Mouse (Mus musculus) telencephalon, adult 2 months (tissue): Measurements from ENCODE around the gene Pou2f3.
A peak's percentile ranks its signal among the peaks of the same experiment; 100 is the strongest.
"Not testable (repeated sequence)": the region's sequence is repeated elsewhere in the genome, so short reads cannot be mapped to it uniquely, and the experiment has no call there.

Source experiments
- DNase-seq: peaks from one replicate; pipeline ENCODE4 v3.0.0-alpha.2; 2011; ENCODE audit warnings: low read depth, low spot score

Gene Pou2f3

GRCm38 (mm10) chr9:43166346-43166745 lies 43.8 kb downstream of the Pou2f3 start:
- no peak for DNase-seq

GRCm38 (mm10) chr9:43155960-43156359 lies 54.2 kb downstream of the Pou2f3 start:
- DNase-seq: no peak

GRCm38 (mm10) chr9:43151779-43152178 lies 58.4 kb downstream of the Pou2f3 start:
- DNase-seq: no peak

DNA sequence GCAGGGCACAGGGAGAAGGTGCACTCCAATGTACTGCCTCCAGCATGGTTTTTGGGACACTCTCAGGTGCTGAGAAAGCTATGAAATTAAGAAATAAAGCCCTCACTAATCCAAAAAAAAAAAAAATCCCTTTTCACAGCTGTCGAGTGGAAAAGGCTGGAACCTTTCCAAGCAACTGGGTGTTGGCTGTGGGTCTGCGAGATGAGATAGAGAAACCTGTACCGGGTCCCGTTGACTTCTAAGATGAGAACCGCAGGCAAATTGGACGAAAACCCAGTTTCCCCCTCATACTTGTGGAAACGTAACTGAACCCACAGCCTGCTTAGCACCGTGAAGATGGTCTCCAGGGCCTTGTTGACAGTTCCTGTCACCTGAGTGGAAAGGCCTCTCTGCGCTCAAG lies 59.2 kb downstream of the Pou2f3 start:
- DNase-seq: no peak

GRCm38 (mm10) chr9:43150075-43150474 lies 60.1 kb downstream of the Pou2f3 start:
- peak; percentile 69 for DNase-seq

DNA sequence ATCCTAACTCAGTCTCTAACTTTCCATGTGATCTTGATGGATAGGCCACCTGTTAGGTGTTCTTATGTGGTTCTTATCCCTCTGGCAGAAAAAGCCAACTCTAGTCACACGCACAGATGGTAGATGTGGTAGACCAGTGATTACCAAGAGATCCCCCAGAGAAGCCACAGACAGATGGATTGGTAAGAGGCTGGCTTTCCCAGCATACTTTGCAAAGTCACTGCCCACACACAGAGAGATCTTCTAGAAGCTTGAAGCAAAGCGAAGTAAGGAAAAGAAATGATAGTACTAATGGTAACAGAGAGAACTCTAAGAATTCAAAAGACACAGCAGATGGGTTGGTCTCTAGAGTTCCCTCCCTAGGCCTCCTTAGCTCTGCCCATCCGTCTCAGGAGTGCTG lies 60.7 kb downstream of the Pou2f3 start:
- peak; percentile 72 for DNase-seq

DNA sequence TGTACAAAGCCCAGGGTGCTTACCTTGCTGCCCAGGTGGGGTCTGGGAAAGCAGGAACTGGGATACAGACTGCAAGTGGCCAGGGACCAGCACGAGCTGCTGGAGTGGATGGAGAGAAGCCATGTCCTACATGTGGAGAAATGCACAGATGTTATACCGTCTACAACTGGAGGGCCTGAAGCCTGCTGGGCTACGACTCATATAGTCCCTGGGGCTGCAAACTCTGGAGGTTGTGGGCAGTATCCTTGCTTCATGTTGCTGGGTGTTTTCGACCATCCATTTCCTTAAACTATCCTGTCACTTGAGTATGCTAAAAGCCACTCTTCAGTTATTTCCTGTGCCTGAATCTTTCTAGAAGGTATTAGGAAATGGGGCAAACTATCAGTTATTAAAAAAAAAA lies 65.0 kb downstream of the Pou2f3 start:
- DNase-seq: no peak

DNA sequence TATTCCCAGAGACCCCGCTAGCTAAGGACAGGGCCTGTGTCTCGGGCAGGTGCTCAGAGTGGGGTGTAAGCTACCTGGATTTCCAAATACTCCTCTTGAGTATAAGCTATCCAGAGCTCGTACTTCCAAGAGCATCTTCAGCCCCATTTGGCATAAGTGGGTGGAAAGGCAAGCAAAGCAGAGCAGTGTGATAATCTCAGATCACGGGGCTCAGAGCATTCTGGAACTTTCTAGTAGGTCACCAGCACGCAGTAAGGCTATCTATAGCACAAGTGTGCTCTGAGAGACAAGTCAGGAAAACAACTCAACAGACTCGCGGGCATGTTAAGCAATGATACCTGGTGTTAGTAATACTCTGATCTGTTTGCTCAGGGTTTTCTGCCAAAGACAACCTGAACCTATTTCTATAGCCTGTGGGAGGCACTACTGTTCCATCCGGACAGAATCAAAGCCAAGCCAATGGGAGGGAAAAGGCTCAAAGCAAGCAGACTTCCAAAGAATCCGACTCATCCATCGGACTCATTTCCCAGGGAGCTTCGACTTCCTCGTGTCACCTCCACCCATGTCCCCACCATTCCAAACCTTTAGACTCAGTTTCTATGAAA lies 65.9 kb downstream of the Pou2f3 start:
- DNase-seq: peak; percentile 33

- peak; percentile 32 for DNase-seq
Observed at GRCm38 (mm10) chr9:43141839-43142238, 68.3 kb downstream of the Pou2f3 start.

DNA sequence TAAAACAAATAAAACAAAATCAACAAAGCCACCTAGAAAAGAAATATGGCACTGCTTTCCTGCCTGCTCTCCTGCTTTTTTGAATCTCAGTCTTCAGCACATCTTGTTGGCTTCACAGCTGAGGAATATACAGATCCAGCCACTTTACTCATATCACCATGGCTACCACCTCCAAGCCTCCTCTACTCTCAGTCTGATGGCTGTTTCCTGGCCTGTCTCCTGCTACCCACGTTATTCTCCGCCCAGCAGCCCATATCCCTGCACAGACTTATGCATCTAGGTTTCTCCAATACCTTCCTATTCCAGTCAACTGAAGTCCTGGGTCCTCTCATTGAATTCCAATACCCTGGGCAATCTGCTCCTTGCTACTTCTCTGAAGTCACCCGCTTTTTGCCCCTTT lies 76.6 kb downstream of the Pou2f3 start:
- peak; percentile 87 for DNase-seq

DNA sequence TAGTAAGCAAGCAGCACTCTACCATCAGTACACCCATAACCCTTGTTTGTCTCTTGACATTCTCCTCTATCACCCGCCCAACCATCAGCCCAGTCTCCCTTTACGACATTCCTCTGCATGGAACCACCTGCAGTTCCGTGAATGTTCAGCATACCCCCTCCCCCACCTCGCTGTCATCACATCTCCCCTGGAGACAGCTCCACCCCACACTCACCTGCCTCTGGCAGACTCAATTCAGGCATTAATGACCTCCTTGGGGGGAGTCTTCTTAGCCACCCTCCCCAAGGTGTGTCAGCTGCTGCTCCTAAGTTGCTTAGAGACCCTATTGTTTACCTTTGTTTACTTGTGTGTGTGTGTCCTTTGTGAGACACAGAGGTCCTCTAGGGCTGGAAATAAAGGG lies 77.8 kb downstream of the Pou2f3 start:
- no peak for DNase-seq

DNA sequence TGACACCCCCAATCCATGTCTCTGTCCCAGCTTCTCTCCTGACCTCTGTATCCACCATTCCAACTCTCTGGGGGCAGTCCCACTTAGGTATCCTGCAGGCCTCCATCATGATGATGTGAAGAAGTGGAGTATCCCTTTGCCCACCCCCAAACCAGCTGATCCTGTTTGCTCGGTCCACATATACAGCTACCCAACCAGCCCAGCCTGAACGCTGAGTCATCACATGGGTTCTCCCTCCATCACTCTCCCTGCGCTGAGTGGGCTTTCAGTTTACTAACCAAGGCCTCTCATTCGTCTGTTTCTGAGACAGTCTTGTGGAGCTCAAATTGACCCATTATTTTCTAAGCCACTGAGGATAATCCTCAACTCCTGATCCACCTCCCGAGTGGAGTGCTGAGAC lies 78.2 kb downstream of the Pou2f3 start:
- no peak for DNase-seq

DNA sequence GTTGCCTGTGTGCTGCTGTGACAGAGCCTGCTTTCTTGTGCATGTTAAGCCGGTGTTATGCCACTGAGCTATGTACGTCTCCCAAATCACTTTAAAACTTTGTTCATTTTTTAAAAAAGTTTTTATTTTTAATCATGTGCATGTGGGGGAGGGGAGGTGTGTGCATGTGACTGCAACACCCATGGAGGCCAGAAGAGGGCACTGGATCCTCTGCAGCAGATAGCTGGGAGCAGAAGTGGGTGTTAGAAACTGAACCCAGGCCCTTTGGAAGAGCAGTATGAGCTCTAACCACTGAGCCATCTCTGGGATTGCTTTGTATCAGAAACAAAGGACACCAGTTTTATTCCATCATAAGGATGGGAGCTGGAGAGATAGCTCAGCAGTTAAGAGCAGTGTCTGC lies 79.5 kb downstream of the Pou2f3 start:
- DNase-seq: no peak

- DNase-seq: no peak
Observed at GRCm38 (mm10) chr9:43127101-43127787, 82.9 kb downstream of the Pou2f3 start.

GRCm38 (mm10) chr9:43122379-43122778 lies 87.8 kb downstream of the Pou2f3 start:
- DNase-seq: no peak

DNA sequence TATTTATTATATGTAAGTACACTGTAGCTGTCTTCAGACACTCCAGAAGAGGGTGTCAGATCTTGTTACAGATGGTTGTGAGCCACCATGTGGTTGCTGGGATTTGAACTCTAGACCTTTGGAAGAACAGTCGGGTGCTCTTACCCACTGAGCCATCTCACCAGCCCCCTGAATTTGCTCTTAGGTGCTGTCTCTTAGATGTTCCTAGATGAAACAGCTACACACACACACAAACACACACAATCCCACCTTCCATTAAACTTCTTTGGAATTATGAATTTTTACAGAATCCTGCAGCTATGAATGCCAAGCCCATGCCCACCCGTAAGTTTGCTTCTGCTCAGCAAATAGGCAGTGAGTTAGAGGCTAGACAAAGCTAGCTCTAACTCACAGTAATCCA lies 88.2 kb downstream of the Pou2f3 start:
- DNase-seq: not testable (repeated sequence)

GRCm38 (mm10) chr9:43116997-43117336 lies 93.2 kb downstream of the Pou2f3 start:
- no peak for DNase-seq

DNA sequence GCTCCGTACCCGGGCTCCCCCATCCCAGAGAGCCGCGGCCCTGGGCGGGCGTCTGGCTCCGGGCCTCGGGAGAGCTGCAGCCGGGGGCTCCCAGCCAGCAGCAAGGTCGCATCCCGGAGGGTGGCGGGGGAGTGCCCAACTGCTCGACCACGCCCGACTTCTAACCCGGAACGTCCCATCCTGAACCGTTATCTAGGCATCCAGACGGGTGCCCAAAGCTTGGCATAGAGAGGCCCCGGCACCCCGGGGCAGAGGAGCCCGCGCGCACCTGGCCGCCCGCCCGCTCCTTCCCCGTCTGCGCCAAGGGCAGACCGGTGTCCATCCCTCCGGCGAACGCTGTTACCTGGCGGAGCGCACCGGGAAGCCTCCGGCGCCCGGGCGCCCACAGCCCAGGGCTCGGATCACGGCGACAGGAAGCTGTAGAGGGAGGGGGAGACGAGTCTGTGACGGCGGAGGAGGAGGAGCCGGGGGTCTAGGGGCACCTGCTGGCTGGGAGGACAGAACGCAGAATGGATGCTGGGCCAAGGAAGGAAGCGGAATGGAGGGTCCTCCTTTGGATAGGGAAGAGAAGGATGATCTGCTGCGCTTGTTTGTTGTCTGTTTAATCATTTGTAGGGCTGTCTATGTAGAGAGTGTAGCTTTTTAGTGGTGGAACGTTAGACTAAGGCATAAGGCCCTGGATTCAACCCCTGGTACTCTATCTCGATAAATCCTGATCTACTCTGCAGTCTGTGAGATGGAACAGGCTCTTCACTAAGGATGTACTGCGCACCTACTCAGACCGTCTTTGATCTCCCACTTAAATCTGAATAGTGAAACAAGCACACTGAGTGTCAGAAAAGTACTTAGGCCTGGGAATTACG lies 93.8 kb downstream of the Pou2f3 start, which contains the start of gene Tmem136:
Gene Tmem136, minus strand, starts transcription at position 437 of the 863 bp plus-strand sequence.
- DNase-seq: peak; percentile 57

DNA sequence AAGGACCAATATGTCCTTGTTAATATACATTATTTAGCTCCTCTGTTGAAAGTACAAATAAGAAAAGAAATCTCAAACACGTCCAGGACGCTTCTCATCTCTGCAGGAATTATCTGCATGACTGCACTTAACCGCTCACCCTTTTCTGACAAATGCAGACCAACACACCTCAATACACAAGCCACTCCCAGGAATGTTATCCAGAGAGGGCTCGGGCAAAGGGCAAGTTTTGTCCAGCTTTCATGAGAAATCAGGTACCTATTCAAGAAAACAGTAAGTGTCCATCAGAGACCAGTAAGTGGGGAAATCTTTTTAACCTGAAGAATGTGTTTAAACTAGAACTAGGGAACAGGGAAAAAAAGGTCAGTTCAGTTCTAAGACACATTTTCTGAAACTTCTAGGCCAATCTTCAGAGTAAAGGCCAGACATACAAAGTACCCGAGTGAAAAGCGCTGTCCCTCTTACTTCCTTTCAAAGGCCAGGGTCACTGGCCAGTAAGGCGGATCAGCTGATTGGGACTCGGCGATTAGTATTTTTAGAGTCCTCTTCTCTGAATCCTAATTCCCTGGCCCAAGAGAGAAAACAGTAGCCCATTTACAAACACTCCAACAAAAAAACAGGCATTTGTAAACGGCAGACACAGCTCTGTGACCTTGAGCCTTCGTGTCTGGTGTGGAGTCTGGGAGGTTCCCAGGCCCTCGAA lies 94.6 kb downstream of the Pou2f3 start:
- no peak for DNase-seq

DNA sequence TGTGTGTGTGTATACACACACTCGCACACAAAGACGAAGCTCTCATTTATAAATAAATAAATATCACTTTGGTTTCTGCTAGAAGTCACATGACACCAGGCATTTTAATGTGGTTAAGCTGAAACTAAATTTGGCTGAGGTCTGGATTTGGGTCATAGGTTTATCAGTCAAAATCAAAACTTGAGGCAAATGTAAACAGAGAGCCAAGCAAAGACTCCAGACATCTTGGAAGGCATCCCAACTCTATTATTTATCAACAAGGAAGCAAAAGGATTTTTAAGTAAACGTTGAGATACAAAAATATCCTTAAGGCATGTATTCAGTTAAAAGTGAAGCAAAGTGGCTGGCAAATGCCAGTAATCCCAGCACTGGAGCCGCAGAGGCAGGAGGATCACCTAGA lies 95.3 kb downstream of the Pou2f3 start:
- DNase-seq: no peak

DNA sequence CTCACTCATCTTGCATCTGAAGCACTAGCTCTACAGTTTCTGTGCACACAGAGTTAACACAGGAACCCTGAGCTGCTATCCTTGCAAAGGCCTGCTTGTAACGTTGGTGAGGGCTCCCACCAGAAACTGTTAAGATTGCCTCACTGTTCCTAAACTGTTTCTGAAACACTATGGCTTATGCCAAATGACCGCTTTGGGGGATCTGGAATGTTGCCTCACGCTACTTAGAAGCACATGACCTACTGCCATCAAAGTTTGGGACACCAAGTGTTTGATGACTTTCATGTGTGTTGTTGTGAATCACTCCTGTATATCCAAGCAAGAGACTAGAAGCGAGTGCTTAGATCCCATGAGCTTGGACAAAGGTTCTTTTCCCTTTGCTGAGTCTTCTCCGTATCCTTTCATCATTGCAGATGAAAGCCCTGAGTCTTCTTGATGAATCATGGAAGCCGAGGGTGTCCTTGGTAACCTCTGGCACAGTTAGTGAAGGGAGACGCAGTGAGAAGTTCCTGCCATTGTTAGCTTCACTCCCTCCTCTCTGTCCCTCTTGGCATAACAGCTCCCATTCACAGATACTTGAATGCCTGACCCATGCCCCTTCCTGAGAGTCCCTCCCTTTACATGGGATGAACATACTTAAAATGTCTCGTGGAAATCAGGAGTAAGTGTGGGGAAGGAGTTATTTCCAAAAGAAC lies 99.7 kb downstream of the Pou2f3 start:
- no peak for DNase-seq
